Mouse (Mus musculus): ENCODE data around the gene Tfdp1.

Tfdp1 gene

DNA sequence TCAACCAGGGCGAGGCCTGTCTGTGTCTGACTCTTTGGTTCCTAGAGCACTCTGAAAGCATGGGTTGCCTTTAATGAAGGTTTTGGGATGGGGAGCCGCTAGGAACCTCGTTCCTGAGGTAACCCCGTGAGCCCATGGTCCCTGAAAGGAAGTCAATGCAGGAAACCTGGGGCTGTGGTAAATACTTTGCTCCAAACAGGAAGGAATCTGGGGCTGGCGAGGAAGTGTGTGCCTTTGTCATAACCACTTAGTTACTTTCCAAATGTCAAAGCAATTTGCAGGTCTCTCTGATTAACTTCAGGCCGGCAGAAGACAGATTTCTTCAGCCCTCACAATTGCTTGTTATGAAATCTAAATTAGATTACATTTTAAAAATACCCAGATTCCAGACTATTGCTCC, 88.8 kb downstream of the Tfdp1 start:
- no peak for DNase-seq

All from cerebellum, postnatal 25 days (tissue).